Comparison of ENCODE assay signal across 9 mouse cellular contexts in genomic region chr14:60377546-60377945, GRCm38 (mm10). TPM values are rescaled to one million over a fixed set of nuclear protein-coding genes. Genes with fewer than 3 reads are reported as not detected.
A peak's percentile ranks its signal among the peaks of the same experiment; 100 is the strongest.
DNase-seq lines count a peak whose midpoint lies in the region; ATAC-seq and TF ChIP-seq lines count a peak whose summit lies in the region.
"Had no signal": no experiment of that assay in that cellular context is flagged by ENCODE, and none has a peak within 500 bp of the region (broad histone marks: within the 10 kb centered on the region; RNA-seq: fewer than 3 reads in every experiment).

No protein-coding gene starts in this region.

- H3K9ac ChIP-seq in kidney, embryonic 15.5 days, result no peak overlapping the region
- H3K9ac ChIP-seq in embryonic facial prominence, embryonic 14.5 days (ENCODE audit: low read depth, low read length), result peak overlapping the region; percentile 72
- peak overlapping the region; percentile 92 for H3K9ac ChIP-seq in midbrain, embryonic 12.5 days (replicated peaks)

- peaks cover 22% of the 10 kb centered on the region for H3K4me1 ChIP-seq in kidney, embryonic 15.5 days
- H3K4me1 ChIP-seq in embryonic facial prominence, embryonic 14.5 days (ENCODE audit: control insufficient read depth, insufficient read depth, low read length), result peaks cover 7% of the 10 kb centered on the region
- H3K4me1 ChIP-seq in midbrain, embryonic 12.5 days, result peaks cover 38% of the 10 kb centered on the region

- peak overlapping the region; percentile 97 for H3K4me2 ChIP-seq in kidney, embryonic 15.5 days
- peak overlapping the region; percentile 94 for H3K4me2 ChIP-seq in embryonic facial prominence, embryonic 14.5 days (ENCODE audit: low read depth, low read length)
- H3K4me2 ChIP-seq in midbrain, embryonic 12.5 days (replicated peaks), result peak overlapping the region; percentile 68

- H3K4me3 ChIP-seq in kidney, embryonic 15.5 days (replicated peaks), result peak overlapping the region; percentile 61
- H3K4me3 ChIP-seq in embryonic facial prominence, embryonic 14.5 days (ENCODE audit: low read depth, low read length), result peak overlapping the region; percentile 52
- peak overlapping the region; percentile 95 for H3K4me3 ChIP-seq in layer of hippocampus, adult 2 months
- peak overlapping the region; percentile 74 for H3K4me3 ChIP-seq in midbrain, embryonic 12.5 days

- intact Hi-C loops in heart, postnatal 10 days (cut with DNase I), result no loop called here

- ATAC-seq in kidney, embryonic 15.5 days (replicated peaks; ENCODE audit: low FRiP score), result no peak
- peak; percentile 20; the same call in 1 of the 2 replicates for ATAC-seq in embryonic facial prominence, embryonic 14.5 days (ENCODE audit: low read depth)
- ATAC-seq in midbrain, embryonic 12.5 days (ENCODE audit: low FRiP score, low read depth), result peak; percentile 53
- no peak for ATAC-seq in erythroblast, adult 5-6 weeks (replicated peaks; ENCODE audit: low FRiP score, poor library complexity, severe bottlenecking)

- H3K27me3 ChIP-seq in kidney, embryonic 15.5 days, result peaks cover 47% of the 10 kb centered on the region
- H3K27me3 ChIP-seq in embryonic facial prominence, embryonic 14.5 days (replicated peaks; ENCODE audit: control insufficient read depth, insufficient read depth, low read length), result peaks cover 23% of the 10 kb centered on the region
- peaks cover 38% of the 10 kb centered on the region for H3K27me3 ChIP-seq in midbrain, embryonic 12.5 days

- TF ChIP-seq CTCF in layer of hippocampus, adult 2 months (conservative IDR thresholded peaks at IDR 0.05), result no peak

- 36% methylated on average over 10 of the region's 10 CpGs for WGBS in kidney, embryonic 15.5 days
- 19% methylated on average over 10 of the region's 10 CpGs for WGBS in embryonic facial prominence, embryonic 14.5 days
- 18% methylated on average over 10 of the region's 10 CpGs for WGBS in midbrain, embryonic 12.5 days

- no peak for DNase-seq in kidney, adult 11 months
- no peak for DNase-seq in embryonic facial prominence, embryonic 14.5 days (ENCODE audit: low spot score)
- DNase-seq in layer of hippocampus, adult 2 months (ENCODE audit: low spot score in 2 of 2), result peak in 1 of 2 experiments; percentile 42
- peak; percentile 49 for DNase-seq in telencephalon, adult 2 months (ENCODE audit: low read depth, low spot score)
- DNase-seq in heart, postnatal 10 days, result no peak

- no peak overlapping the region for H3K27ac ChIP-seq in kidney, embryonic 15.5 days
- no peak overlapping the region for H3K27ac ChIP-seq in embryonic facial prominence, embryonic 14.5 days (replicated peaks; ENCODE audit: low read depth, low read length)
- peak overlapping the region; percentile 92 for H3K27ac ChIP-seq in layer of hippocampus, adult 2 months
- peak overlapping the region; percentile 88 for H3K27ac ChIP-seq in midbrain, embryonic 12.5 days (replicated peaks)

- no peaks in the 10 kb centered on the region for H3K9me3 ChIP-seq in kidney, embryonic 15.5 days (replicated peaks)
- H3K9me3 ChIP-seq in embryonic facial prominence, embryonic 14.5 days (ENCODE audit: control insufficient read depth, low read length), result no peaks in the 10 kb centered on the region
- H3K9me3 ChIP-seq in midbrain, embryonic 12.5 days, result no peaks in the 10 kb centered on the region

- H3K36me3 ChIP-seq in kidney, embryonic 15.5 days, result no peaks in the 10 kb centered on the region
- H3K36me3 ChIP-seq in embryonic facial prominence, embryonic 14.5 days (ENCODE audit: control insufficient read depth, insufficient read depth, low read length), result no peaks in the 10 kb centered on the region
- H3K36me3 ChIP-seq in midbrain, embryonic 12.5 days, result no peaks in the 10 kb centered on the region
- H3K36me3 ChIP-seq: G1E had no signal

RNA-seq across cellular contexts. Expression of gene Amer2, which starts 4.5 kb away (rescaled TPM):
- polyA plus RNA-seq in kidney, embryonic 15.5 days (2015; fragmentation: Nextera tagmentation; extraction: Ambion mirVana), result 2.6 and 2.8 TPM in 2 replicates
- 1.1 and 1.6 TPM in 2 replicates for polyA plus RNA-seq in embryonic facial prominence, embryonic 14.5 days (2014; fragmentation: Nextera tagmentation; extraction: Ambion mirVana)
- total RNA-seq in layer of hippocampus, adult 2 months (2021), result 10 to 100 TPM; 47.7 to 49.2 TPM
- 31.0 and 44.7 TPM in 2 replicates for polyA plus RNA-seq in midbrain, embryonic 12.5 days (2016; fragmentation: Nextera tagmentation; extraction: Ambion mirVana)
- total RNA-seq in erythroblast, adult 5-6 weeks (2015; ENCODE audit: low replicate concordance), result 0.21 and 2.5 TPM in 2 replicates
- 0.51 and 0.98 TPM in 2 replicates for total RNA-seq in erythroblast, adult 5-6 weeks (2017; ENCODE audit: low replicate concordance)
- total RNA-seq in heart, postnatal 10 days (2021), result under 1 TPM in 1 of 2 experiments, not detected in 1; 0.02 TPM
- polyA plus RNA-seq: G1E had no signal

Comparison
In these comparisons a context has a peak if more than half of its experiments do, and no peak if none do; other contexts are left out.
1. ATAC-seq: peak in embryonic facial prominence, embryonic 14.5 days (single experiment) and midbrain, embryonic 12.5 days (single experiment); none in kidney, embryonic 15.5 days (single experiment) and erythroblast, adult 5-6 weeks (single experiment).
2. H3K27ac ChIP-seq: peak in layer of hippocampus, adult 2 months (single experiment) and midbrain, embryonic 12.5 days (single experiment); none in kidney, embryonic 15.5 days (single experiment) and embryonic facial prominence, embryonic 14.5 days (single experiment).
3. RNA of gene Amer2, which starts 4.5 kb away (total RNA-seq): 47.7 to 49.2 TPM in layer of hippocampus, adult 2 months; 0.21 to 2.5 TPM in erythroblast, adult 5-6 weeks and 0.02 TPM in heart, postnatal 10 days; every median in the first group is over 10 times any median in the second.
4. Peak in every context shown above with its lines, with median percentiles within 50 percentile points of each other: H3K4me2 ChIP-seq and H3K4me3 ChIP-seq.